ENCODE assay signal across 9 mouse cellular contexts in the genomic region with DNA sequence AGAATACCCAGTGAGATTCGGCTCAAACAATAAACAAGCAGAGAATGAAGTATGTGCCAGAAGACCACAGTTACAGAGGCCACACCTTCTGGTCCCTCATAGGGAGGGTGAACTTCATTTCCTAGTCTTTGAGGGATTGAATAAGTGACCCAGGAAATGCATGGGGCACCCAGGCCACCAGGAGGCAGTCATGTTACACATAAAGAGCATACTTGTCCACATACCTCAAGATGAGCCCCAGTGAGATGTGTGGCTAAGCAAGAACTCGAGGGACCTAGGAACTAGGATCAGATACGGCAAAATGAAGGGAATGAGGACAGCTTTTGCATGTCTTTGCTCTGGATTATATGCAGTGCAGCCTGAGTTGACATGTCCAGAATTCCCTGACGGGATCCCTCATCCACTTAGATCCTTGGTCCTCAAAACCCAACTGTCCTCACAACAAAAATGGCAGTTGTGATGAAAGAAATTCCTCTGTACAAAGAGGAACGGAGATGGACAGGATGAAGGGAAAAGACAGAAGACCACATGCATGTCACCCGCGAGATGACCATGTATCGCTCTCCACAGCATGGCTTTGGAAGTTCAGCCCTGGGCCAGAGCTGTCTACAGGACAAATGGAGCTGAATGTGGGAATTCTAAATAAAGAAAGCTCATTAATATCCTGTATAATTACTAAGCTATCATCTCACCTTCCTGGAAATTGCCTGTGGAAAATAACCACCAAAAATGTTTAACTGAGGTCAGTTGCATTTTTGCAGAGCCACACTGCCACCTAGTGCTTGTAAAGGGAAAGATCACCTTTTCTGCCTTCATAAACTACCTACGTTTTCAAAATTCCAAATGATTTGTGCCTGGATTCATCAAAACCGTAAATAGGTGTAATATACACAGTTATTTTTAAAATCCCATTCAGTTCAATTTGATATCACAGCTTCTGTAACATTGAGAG. TPM values are rescaled to one million over a fixed set of nuclear protein-coding genes. Genes with fewer than 3 reads are reported as not detected.
DNase-seq lines count a peak whose midpoint lies in the region; ATAC-seq and TF ChIP-seq lines count a peak whose summit lies in the region.
"Had no signal": no experiment of that assay in that cellular context is flagged by ENCODE, and none has a peak within 500 bp of the region (broad histone marks: within the 10 kb centered on the region; RNA-seq: fewer than 3 reads in every experiment).

No protein-coding gene starts in this region.

- H3K27me3 ChIP-seq in heart, postnatal 0 days (ENCODE audit: control insufficient read depth, insufficient read depth, low read length): no peaks in the 10 kb centered on the region
- H3K27me3 ChIP-seq in hindbrain, embryonic 15.5 days: no peaks in the 10 kb centered on the region
- H3K27me3 ChIP-seq: limb, embryonic 13.5 days had no signal

- no peak overlapping the region for H3K27ac ChIP-seq in heart, postnatal 0 days (ENCODE audit: low read depth)
- peak overlapping the region; percentile 46 for H3K27ac ChIP-seq in hindbrain, embryonic 15.5 days (replicated peaks)
- H3K27ac ChIP-seq: limb, embryonic 13.5 days had no signal

- TF ChIP-seq CTCF in heart, postnatal 0 days (IDR thresholded peaks at IDR 0.05; ENCODE audit: low read depth): peak; percentile 76

- H3K4me3 ChIP-seq in heart, postnatal 0 days (ENCODE audit: low read depth, low read length): no peak overlapping the region
- H3K4me3 ChIP-seq in hindbrain, embryonic 15.5 days: no peak overlapping the region
- H3K4me3 ChIP-seq: limb, embryonic 13.5 days had no signal

- H3K4me2 ChIP-seq in heart, postnatal 0 days (ENCODE audit: low read depth, low read length): no peak overlapping the region
- no peak overlapping the region for H3K4me2 ChIP-seq in hindbrain, embryonic 15.5 days
- H3K4me2 ChIP-seq: limb, embryonic 13.5 days had no signal

- 59% methylated on average over 10 of the region's 10 CpGs for WGBS in heart, postnatal 0 days
- 70% methylated on average over 10 of the region's 10 CpGs for WGBS in hindbrain, embryonic 15.5 days

- DNase-seq in heart, postnatal 0 days (ENCODE audit: low spot score): peak; percentile 47
- no peak for DNase-seq in heart, adult 8-10 months (ENCODE audit: low spot score)
- DNase-seq in adrenal gland, postnatal 10 days: peak; percentile 79
- peak; percentile 32 for DNase-seq in embryo, embryonic 11.5 days (ENCODE audit: low read depth, low spot score)
- DNase-seq in layer of hippocampus, postnatal 10 days (ENCODE audit: low spot score in 2 of 2): peak; percentile 66 to 76
- peak; percentile 65 for DNase-seq in right cerebral cortex, postnatal 4 days

- no peak overlapping the region for H3K9ac ChIP-seq in heart, postnatal 0 days (replicated peaks; ENCODE audit: low read depth, low read length)
- H3K9ac ChIP-seq in hindbrain, embryonic 15.5 days: no peak overlapping the region
- H3K9ac ChIP-seq: limb, embryonic 13.5 days had no signal

- H3K36me3 ChIP-seq in heart, postnatal 0 days (replicated peaks; ENCODE audit: control insufficient read depth, insufficient read depth, low read length): no peaks in the 10 kb centered on the region
- H3K36me3 ChIP-seq in hindbrain, embryonic 15.5 days: peaks cover 21% of the 10 kb centered on the region

- ATAC-seq in heart, postnatal 0 days (ENCODE audit: insufficient read depth, low read depth): no peak
- ATAC-seq in hindbrain, embryonic 15.5 days (ENCODE audit: low FRiP score, low read depth): peak; percentile 33; the same call in 1 of the 2 replicates
- ATAC-seq in megakaryocyte, adult 5-6 weeks (ENCODE audit: poor library complexity, severe bottlenecking): peak; percentile 68

- H3K9me3 ChIP-seq in heart, postnatal 0 days (replicated peaks; ENCODE audit: control insufficient read depth, low read length): no peaks in the 10 kb centered on the region
- H3K9me3 ChIP-seq in hindbrain, embryonic 15.5 days: no peaks in the 10 kb centered on the region
- H3K9me3 ChIP-seq: limb, embryonic 13.5 days had no signal

- no peak for TF ChIP-seq EP300 in heart, postnatal 0 days (IDR thresholded peaks at IDR 0.05; ENCODE audit: low read depth)

- H3K4me1 ChIP-seq in heart, postnatal 0 days (ENCODE audit: control insufficient read depth, insufficient read depth): no peaks in the 10 kb centered on the region
- H3K4me1 ChIP-seq in hindbrain, embryonic 15.5 days (replicated peaks): peaks cover 7% of the 10 kb centered on the region
- H3K4me1 ChIP-seq: limb, embryonic 13.5 days had no signal

RNA-seq across cellular contexts. Expression of gene Arnt2, which starts 54.1 kb away (rescaled TPM):
- 1.9 and 2.1 TPM in 2 replicates for total RNA-seq in heart, postnatal 0 days (2014; rRNA removed; ENCODE audit: low replicate concordance)
- polyA plus RNA-seq in heart, postnatal 0 days (2015; fragmentation: Nextera tagmentation; extraction: Ambion mirVana): 0.31 and 0.75 TPM in 2 replicates
- total RNA-seq in heart, adult 8-10 months (2022): under 1 TPM; 0.30 to 0.80 (median 0.49) TPM
- total RNA-seq in adrenal gland, postnatal 10 days (2021): 10 to 100 TPM; 26.6 to 27.5 TPM
- 65.6 and 74.6 TPM in 2 replicates for polyA plus RNA-seq in hindbrain, embryonic 15.5 days (2015; fragmentation: Nextera tagmentation; extraction: Ambion mirVana)
- 100 to 1,000 TPM; 160 to 172 TPM for total RNA-seq in layer of hippocampus, postnatal 10 days (2021)
- 0.18 TPM in 1 of 2 replicates, not detected in the other for total RNA-seq in megakaryocyte, adult 5-6 weeks (2015)
- total RNA-seq in megakaryocyte, adult 5-6 weeks (2017): not detected in 2 replicates

Comparison
In these comparisons a context has a peak if more than half of its experiments do, and no peak if none do; other contexts are left out.
1. RNA of gene Arnt2, which starts 54.1 kb away (total RNA-seq): 160 to 172 TPM in layer of hippocampus, postnatal 10 days; 26.6 to 27.5 TPM in adrenal gland, postnatal 10 days, 1.9 to 2.1 TPM in heart, postnatal 0 days, 0.30 to 0.80 TPM in heart, adult 8-10 months and 0.18 TPM in megakaryocyte, adult 5-6 weeks; every median in the first group is over 4 times any median in the second.